8 mouse cellular contexts compared by ENCODE assay signal in the genomic region with DNA sequence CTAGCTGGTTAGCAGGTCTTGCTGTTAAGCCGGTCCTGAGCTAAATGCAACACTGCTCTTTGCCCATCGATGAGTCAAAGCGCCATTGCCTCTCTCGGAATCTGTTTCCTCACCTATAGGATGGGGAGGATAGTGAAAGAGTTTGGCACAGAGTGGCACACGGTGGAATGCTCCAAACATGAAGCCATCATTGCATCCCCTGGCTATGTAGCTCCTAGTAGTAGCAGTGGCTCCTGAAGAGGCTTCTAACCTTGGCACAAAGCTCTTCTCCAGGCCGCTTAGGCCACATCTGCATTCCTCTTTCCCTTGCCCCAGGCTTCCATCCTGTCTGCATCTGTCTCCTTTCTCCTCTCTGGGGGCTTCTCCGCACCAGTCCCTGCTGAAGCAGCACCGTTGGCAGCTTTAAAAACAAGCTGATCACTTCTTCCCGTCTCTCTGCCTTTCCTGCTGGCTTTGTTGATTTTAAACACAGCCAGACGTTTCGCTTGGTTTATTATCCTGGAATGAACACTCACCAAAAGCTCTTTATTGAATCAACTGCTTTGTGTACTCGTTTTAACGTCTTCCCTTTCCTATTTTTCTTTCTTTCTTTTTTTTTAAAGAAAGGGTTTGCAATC.
DNase-seq lines count a peak whose midpoint lies in the region; ATAC-seq and TF ChIP-seq lines count a peak whose summit lies in the region.

No protein-coding gene starts in this region.

- H3K36me3 ChIP-seq in lung, embryonic 14.5 days (ENCODE audit: insufficient read depth), result no peaks in the 10 kb centered on the region
- no peaks in the 10 kb centered on the region; the same call in 1 of the 2 replicates for H3K36me3 ChIP-seq in forebrain, embryonic 15.5 days
- peaks cover 6% of the 10 kb centered on the region; the same call in 1 of the 2 replicates for H3K36me3 ChIP-seq in limb, embryonic 14.5 days (ENCODE audit: control insufficient read depth, insufficient read depth, low read length)
- H3K36me3 ChIP-seq in stomach, embryonic 16.5 days (ENCODE audit: control insufficient read depth, insufficient read depth, low read length), result no peaks in the 10 kb centered on the region

- peaks cover 31% of the 10 kb centered on the region for H3K4me1 ChIP-seq in lung, embryonic 14.5 days (ENCODE audit: insufficient read depth)
- no peaks in the 10 kb centered on the region; the same call in none of the 2 replicates for H3K4me1 ChIP-seq in lung, adult 2 months (ENCODE audit: control insufficient read depth, insufficient read depth, low read length)
- H3K4me1 ChIP-seq in forebrain, embryonic 15.5 days, result peaks cover 42% of the 10 kb centered on the region
- peaks cover 69% of the 10 kb centered on the region for H3K4me1 ChIP-seq in limb, embryonic 14.5 days (ENCODE audit: control insufficient read depth, insufficient read depth, low read length)
- H3K4me1 ChIP-seq in stomach, embryonic 16.5 days (ENCODE audit: control insufficient read depth, insufficient read depth, low read length), result peaks cover 25% of the 10 kb centered on the region

- no peak overlapping the region for H3K4me3 ChIP-seq in lung, embryonic 14.5 days (ENCODE audit: low read depth, low read length)
- no peak overlapping the region for H3K4me3 ChIP-seq in lung, adult 2 months (replicated peaks; ENCODE audit: extremely low read depth, low read depth, low read length)
- no peak overlapping the region for H3K4me3 ChIP-seq in forebrain, embryonic 15.5 days
- H3K4me3 ChIP-seq in limb, embryonic 14.5 days (replicated peaks; ENCODE audit: low read length), result no peak overlapping the region
- H3K4me3 ChIP-seq in stomach, embryonic 16.5 days (replicated peaks; ENCODE audit: low read length), result no peak overlapping the region

- TF ChIP-seq POLR2A in lung, adult 2 months (IDR thresholded peaks at IDR 0.05; ENCODE audit: borderline replicate concordance, extremely low read depth, low read depth, low read length), result no peak
- TF ChIP-seq POLR2A in limb, embryonic 14.5 days (IDR thresholded peaks at IDR 0.05; ENCODE audit: borderline replicate concordance, extremely low read depth, insufficient read depth, insufficient read length), result no peak

- H3K4me2 ChIP-seq in lung, embryonic 14.5 days, result peak overlapping the region; percentile 37; the same call in 1 of the 2 replicates
- no peak overlapping the region for H3K4me2 ChIP-seq in forebrain, embryonic 15.5 days (replicated peaks)
- no peak overlapping the region for H3K4me2 ChIP-seq in limb, embryonic 14.5 days (replicated peaks; ENCODE audit: low read depth, low read length, severe bottlenecking)
- H3K4me2 ChIP-seq in stomach, embryonic 16.5 days (ENCODE audit: low read depth, low read length), result peak overlapping the region; percentile 11

- H3K9me3 ChIP-seq in lung, embryonic 14.5 days (ENCODE audit: low read depth, low read length), result no peaks in the 10 kb centered on the region
- no peaks in the 10 kb centered on the region for H3K9me3 ChIP-seq in forebrain, embryonic 15.5 days
- no peaks in the 10 kb centered on the region for H3K9me3 ChIP-seq in limb, embryonic 14.5 days (ENCODE audit: control insufficient read depth, low read length)
- H3K9me3 ChIP-seq in stomach, embryonic 16.5 days (replicated peaks; ENCODE audit: control insufficient read depth, low read length), result no peaks in the 10 kb centered on the region

- TF ChIP-seq CTCF in lung, embryonic 14.5 days (IDR thresholded peaks at IDR 0.05; ENCODE audit: low read depth), result no peak
- TF ChIP-seq CTCF in lung, adult 2 months (IDR thresholded peaks at IDR 0.05; ENCODE audit: insufficient read depth, low read length), result no peak

- WGBS in lung, embryonic 14.5 days, result 44% methylated on average over 13 of the region's 13 CpGs
- WGBS in lung, adult 2 months, result 52% methylated on average over 13 of the region's 13 CpGs
- 40% methylated on average over 13 of the region's 13 CpGs for WGBS in forebrain, embryonic 15.5 days
- 35% methylated on average over 13 of the region's 13 CpGs for WGBS in limb, embryonic 14.5 days
- WGBS in stomach, embryonic 16.5 days, result 41% methylated on average over 13 of the region's 13 CpGs

- H3K9ac ChIP-seq in lung, embryonic 14.5 days, result no peak overlapping the region
- 0 out of 2 replicates have a peak overlapping the region, but pooled peaks have one; percentile 8 for H3K9ac ChIP-seq in forebrain, embryonic 15.5 days (replicated peaks)
- H3K9ac ChIP-seq in limb, embryonic 14.5 days (ENCODE audit: low read depth, low read length, severe bottlenecking), result no peak overlapping the region
- H3K9ac ChIP-seq in stomach, embryonic 16.5 days (ENCODE audit: low read length), result peak overlapping the region; percentile 55

- peak overlapping the region; percentile 96 for H3K27ac ChIP-seq in lung, embryonic 14.5 days (ENCODE audit: low read depth)
- H3K27ac ChIP-seq in forebrain, embryonic 15.5 days (replicated peaks), result peak overlapping the region; percentile 88
- H3K27ac ChIP-seq in limb, embryonic 14.5 days (replicated peaks; ENCODE audit: low read depth, low read length), result peak overlapping the region; percentile 86
- H3K27ac ChIP-seq in stomach, embryonic 16.5 days (ENCODE audit: low read length), result peak overlapping the region; percentile 89

- ATAC-seq in lung, embryonic 14.5 days (ENCODE audit: insufficient read depth), result no peak
- 0 out of 2 replicates have a peak, but pooled peaks have one; percentile 3 for ATAC-seq in forebrain, embryonic 15.5 days (replicated peaks)
- no peak for ATAC-seq in limb, embryonic 14.5 days (ENCODE audit: low FRiP score, low read depth)
- no peak for ATAC-seq in stomach, embryonic 16.5 days (ENCODE audit: insufficient read depth, low FRiP score)
- no peak for ATAC-seq in erythroid progenitor cell, adult 5-6 weeks (replicated peaks; ENCODE audit: low FRiP score, poor library complexity, severe bottlenecking)

- H3K27me3 ChIP-seq in lung, embryonic 14.5 days (ENCODE audit: insufficient read depth, low read length), result no peaks in the 10 kb centered on the region
- H3K27me3 ChIP-seq in forebrain, embryonic 15.5 days, result no peaks in the 10 kb centered on the region
- H3K27me3 ChIP-seq in limb, embryonic 14.5 days (ENCODE audit: control insufficient read depth, insufficient read depth, low read length), result no peaks in the 10 kb centered on the region
- no peaks in the 10 kb centered on the region for H3K27me3 ChIP-seq in stomach, embryonic 16.5 days (ENCODE audit: control insufficient read depth, insufficient read depth, low read length)

- DNase-seq in lung, embryonic 14.5 days, result peak; percentile 45
- DNase-seq in lung, adult 2 months, result no peak
- DNase-seq in limb, embryonic 14.5 days (ENCODE audit: low spot score), result no peak
- no peak for DNase-seq in adrenal gland, adult 18-20 months (ENCODE audit: low spot score in 2 of 2)
- no peak for DNase-seq in gastrocnemius, adult 18-20 months (ENCODE audit: low spot score)

Comparison
In these comparisons a context has a peak if more than half of its experiments do, and no peak if none do; other contexts are left out.
1. H3K4me2 ChIP-seq: peak in lung, embryonic 14.5 days (single experiment) and stomach, embryonic 16.5 days (single experiment); none in forebrain, embryonic 15.5 days (single experiment) and limb, embryonic 14.5 days (single experiment).
2. H3K9ac ChIP-seq: peak in forebrain, embryonic 15.5 days (single experiment) and stomach, embryonic 16.5 days (single experiment); none in lung, embryonic 14.5 days (single experiment) and limb, embryonic 14.5 days (single experiment).
3. Peak in every context shown above with its lines, with median percentiles within 50 percentile points of each other: H3K27ac ChIP-seq.